Mouse (Mus musculus): ENCODE measurements around the gene Ablim1.
A peak's percentile ranks its signal among the peaks of the same experiment; 100 is the strongest.

Gene Ablim1

DNA sequence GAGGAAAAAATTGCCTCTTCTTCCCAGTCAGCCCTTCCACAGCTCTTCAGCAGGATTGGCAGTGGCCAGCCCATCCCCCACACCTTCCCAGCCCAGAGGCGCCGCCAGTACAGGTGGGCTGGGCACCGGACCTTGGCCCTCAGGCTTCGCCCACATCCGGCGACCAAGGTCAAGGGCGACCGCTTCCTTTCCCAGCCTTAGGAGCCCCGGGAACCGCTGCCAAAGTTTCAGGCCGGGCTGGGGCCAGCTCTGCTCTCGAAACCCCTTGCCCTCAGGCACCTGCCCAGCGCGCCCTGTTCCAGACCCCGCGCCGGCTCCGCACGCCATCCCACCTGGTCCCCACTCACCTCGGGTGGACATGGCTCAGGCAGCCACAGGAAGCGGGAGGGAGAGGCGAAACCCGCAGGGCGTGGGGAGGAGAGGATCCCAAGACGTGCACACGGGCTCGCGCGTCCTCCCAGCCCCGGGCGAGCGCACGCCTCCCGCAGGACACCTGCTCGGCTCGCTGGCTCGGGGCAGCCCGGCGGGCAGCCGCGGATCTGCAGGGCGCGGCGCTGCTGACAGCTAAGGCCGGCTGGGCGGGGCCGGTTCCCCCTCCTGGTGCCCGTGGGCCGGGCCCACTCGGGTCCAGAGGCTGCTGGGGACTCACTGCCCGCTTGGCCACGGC is at the start of gene Ablim1:
TSS of gene Ablim1 (minus strand) at position 574 of the 667 bp plus-strand sequence.
- DNase-seq (ENCODE audit: low spot score) = peak; percentile 72

DNA sequence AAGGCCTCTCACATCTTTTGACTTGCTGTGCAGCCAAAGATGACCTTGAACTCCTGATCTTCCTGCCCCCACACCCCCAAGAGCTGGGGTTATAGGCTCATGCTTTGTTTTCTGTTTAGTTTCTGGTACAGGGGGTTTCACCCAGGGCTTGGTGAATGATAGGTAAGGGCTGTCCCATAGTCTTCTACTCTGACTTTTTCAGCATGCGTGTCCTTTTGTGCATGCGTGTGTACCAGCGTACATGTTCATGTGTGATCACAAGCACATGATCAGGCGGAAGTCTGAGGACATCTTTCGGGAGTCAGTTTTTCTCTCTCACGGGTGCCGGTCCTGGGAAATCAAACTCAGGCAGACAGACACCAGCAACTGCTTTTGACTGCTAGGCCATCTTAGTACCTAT is 48.8 kb upstream of the Ablim1 start:
- DNase-seq (ENCODE audit: low spot score) = no peak

DNA sequence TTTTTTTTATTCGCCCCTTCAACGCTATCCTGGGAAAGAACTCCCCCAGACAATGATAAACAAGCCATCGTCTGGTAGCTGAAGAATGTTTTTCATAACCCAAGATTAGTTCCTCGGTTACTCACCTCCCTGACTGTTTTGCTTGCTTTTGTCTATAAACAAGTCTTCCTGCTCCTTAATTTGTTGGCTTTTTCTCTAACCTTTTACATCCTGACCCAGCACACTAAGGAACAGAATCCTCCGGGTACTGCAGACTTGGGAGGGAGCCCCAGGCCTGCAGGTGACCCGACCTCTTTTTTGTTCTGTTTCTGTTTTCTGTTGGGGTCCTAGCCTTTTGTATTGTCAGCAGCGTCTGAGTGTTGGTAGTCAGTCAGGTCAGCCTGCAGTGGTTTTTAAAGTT is 48.4 kb upstream of the Ablim1 start:
- DNase-seq (ENCODE audit: low spot score) = no peak

DNA sequence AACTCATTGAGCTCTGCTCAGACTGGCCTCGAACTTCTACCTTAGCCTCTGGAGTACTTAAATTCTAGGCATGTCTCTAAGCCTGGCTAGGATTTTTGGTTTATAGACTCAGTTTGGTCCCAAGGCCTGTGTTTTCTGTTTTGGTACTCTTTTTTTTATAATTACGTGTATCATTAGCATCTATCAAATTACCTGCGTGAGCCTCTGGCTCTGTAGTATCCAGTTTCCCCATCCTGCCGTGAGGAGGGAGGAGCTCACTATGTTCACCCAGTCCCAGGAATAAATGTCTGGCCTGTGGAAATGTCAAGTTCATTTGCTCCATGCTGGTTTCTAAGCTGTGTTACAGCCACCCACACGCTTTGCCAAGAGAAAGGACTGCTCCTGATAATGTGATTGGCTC is 47.9 kb upstream of the Ablim1 start:
- DNase-seq (ENCODE audit: low spot score) = no peak

DNA sequence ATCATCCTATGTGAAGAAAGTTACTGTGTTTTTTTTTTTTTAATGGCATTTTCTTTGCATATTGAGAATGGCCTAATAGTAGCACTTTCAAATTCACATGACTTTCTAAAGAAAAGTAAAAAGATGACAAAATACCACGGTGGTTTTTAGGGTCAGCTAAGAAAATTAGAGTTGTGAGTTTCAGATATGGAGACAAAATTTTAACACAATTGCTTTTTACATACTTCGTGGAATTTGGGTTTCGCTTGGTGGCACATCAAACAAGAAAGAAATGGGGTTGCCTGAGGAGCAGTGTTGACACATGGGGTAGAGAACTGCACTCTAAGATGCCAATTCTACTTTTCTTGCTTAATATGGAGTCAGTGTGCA is 47.2 kb upstream of the Ablim1 start:
- no peak for DNase-seq (ENCODE audit: low spot score)

DNA sequence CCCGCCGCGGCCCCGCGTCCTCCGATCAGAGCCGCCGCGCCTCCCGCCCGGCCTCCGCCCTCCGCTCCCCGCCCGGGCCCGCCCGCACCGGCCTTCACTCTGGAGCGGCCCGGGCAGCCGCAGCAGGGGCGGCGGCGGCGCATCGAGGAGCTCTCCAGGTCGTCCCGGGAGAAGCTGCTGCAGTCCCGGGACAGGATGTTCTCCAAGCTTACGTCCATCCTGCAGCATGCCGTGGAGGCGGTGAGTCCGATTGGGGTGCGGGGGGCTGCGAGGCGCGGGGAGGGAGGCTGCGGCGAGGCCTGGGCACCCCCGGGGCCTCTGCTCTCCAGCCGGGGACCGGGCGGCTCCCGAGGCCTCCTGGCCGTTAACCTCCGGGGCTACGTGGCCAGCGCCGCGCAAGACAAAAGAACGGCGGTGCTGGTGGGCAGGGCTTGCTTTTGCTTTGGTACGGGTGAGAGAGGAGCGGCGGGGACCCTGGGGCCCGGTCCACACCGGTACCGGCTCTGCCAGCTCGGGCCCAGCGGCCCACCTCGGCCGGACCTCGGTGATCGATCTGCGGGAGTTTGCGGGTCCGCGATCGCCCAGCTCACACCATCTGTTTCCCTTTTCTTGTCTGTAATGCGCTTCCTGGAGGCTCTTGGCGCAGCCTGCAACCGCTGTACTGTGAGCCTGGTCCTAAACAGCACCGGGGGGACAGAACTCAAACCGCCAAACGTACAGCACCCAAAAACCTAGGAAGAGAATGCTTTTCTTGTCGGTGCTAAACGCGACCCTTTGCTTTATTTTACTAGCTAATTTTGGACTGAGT is 46.6 kb upstream of the Ablim1 start:
- no peak for DNase-seq (ENCODE audit: low spot score)

DNA sequence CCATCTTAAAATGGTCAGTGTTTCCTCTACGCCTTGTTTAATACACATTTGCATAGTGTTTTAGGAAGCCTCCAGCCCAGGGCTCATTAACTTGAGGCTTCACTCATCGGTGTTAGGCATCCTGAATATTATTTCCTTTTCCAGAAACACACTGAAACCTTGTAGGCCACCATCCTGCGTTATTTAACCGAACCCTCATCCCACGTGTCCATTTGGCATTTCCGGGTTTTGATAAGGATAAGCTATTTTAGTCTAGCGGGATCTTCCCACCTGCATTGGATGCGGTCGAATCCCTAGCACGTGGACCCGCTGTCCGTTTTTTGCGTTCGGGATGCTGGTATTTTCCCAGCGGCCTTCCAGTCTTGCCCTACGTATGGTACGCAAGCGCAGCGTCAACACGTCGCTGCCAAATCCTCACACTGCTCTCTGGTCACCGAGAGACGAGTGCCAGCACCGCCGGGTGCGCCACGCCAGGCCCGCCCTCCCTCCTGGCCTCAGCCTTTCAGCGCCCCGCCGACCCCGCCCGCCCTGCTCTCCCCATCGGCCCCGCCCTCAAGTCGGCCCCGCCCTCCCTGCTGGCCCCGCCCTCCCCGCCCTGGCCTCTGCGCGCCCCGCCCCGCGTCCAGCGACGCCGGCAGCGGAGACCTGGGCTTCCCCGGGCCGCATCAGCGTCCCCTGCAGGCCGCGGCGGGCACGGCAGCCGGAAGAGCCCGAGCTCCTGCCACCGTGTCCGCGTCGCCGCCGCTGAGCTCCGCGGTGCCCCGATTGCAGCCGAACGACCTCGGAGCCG is 45.8 kb upstream of the Ablim1 start, which contains the start of gene Fam160b1:
TSS of gene Fam160b1 (plus strand) at position 340 of the 790 bp plus-strand sequence.
- peak; percentile 95 for DNase-seq (ENCODE audit: low spot score)

DNA sequence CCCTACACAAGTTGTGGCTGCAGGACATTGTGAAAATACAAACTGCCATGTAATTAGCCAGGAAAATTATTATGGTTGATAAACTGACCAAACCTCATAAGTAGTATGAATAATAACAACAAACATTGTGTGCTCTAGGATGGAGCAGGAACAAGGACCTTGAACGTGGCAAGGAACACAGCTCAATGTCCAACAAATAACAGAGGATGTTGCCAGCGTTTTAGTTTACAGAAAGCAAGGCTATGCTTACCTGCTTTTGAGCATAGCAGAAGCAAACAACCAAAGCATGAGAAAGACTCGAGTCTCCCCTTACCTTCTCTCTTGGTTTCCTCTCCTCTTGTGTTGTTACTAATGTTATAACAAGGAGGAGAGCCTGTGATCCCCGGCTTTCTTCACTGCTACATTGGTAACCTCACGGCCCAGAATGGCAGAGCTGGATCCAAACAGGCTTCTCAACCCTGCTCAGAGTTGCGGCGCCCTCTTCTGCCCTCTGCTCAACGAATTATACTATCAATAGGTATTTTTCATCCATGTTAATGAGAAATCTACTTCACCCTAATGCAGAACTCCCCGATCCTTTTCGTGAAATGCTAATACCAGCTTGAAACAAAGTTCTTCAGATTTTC is 45.1 kb upstream of the Ablim1 start:
- no peak for DNase-seq (ENCODE audit: low spot score)

DNA sequence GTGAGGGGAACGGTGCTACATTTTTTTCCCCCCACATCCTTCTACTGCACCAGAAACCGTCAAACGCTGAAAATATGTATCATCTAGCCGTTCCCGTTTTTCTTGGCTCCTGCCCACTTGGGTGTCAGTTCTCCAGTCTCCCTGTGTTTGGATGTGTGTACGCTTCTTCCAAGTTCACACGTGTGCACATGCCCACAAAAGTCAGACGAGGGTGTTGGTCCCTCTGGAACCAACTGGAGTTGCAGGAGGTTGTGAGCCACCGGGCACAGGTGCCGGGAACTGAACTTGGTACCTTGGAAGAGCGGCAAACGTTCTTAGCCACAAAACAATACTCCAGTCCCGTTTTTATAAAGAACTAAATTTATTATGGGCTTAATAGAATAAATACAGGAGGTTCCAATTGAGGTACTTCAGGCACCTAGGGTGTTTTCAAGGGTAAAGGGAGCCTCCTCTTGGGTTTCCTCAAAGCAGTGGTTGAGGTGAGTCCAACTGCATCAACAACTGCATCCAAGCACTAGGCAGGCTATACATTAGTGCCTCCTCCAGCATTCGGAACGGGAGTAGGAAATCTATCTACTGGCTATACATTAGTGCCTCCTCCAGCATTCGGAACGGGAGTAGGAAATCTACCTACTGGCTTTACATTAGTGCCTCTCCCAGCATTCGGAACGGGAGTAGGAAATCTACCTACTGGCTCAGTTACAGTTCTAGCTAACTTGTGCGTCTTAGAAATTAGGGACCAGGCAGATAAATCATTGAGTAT is 44.3 kb upstream of the Ablim1 start:
- no peak for DNase-seq (ENCODE audit: low spot score)

DNA sequence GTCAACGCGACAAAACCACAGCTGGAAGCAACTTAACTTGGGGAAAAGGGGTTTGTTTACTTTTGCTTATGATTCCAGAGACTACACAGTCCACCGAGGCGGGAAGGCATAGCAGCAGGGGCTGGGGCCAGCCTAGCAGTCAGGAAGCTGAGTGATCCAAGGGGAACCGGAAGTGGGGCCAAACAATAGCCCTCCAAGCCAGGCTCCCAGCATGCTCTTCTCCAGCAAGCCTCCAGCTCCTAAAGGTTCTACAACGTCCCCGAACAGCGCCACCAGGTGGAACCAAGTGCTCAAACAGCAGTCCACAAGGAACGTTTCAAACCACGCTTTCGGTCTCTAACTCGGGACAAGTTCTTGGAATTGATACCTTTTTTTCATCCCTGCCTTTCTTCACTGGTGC is 43.6 kb upstream of the Ablim1 start:
- peak; percentile 83 for DNase-seq (ENCODE audit: low spot score)

DNA sequence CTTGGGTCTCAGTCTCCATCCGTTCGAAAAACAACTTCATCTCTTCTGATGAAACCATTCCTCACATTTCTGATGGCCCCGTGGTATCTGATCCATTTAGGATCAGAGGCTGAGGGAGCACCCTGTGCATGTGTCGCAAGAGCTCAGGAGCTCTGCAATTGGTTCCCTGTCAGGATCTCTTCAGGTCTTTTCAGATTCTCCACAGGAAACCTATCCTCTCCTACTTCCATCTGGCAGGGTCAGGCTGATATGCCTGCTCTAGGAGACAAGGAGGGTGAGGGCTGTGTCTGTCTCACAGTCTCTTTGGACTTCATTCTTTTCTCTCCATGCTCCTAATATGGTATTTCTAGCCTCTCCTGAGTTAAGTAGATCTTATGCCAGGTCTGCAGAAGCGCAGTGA is 43.1 kb upstream of the Ablim1 start:
- DNase-seq (ENCODE audit: low spot score) = no peak

DNA sequence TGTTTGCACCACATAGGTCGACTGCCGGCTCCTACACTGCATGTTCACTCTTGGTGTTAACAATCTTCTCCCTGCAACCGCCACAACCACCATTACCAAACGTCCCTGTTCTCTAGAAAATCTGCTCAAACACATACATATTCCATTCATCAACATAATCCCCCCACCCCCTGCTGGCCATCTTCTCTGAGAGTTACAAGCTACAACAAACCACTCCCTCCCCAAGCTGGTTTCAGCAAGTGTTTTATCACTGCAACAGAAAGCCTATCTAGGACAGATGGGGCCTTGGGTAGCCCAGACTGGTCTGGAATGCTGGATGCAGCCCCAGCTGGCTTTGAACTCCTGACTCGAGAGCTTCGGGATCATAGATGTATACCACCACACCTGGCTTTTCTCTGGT is 42.5 kb upstream of the Ablim1 start:
- DNase-seq (ENCODE audit: low spot score) = no peak

DNA sequence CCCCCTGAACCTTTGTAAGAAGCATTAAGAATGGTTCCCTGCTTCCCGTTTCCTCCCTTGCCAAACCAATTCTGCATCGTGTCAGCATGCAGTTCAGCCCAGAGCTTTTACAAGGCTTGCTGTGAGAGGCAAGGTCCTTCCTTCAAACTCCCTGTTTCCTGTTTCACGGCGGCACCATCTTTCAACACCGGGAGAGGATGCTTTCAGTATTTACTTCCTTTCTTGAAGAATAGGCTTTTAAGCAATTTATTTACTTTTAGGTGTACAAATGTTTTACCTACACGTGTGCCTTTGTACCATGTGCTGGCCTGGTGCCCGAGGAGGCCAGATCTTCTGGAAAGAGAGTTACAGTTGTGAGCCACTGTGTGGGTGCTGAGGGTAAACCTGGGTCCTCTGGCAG is 41.6 kb upstream of the Ablim1 start:
- DNase-seq (ENCODE audit: low spot score) = no peak

DNA sequence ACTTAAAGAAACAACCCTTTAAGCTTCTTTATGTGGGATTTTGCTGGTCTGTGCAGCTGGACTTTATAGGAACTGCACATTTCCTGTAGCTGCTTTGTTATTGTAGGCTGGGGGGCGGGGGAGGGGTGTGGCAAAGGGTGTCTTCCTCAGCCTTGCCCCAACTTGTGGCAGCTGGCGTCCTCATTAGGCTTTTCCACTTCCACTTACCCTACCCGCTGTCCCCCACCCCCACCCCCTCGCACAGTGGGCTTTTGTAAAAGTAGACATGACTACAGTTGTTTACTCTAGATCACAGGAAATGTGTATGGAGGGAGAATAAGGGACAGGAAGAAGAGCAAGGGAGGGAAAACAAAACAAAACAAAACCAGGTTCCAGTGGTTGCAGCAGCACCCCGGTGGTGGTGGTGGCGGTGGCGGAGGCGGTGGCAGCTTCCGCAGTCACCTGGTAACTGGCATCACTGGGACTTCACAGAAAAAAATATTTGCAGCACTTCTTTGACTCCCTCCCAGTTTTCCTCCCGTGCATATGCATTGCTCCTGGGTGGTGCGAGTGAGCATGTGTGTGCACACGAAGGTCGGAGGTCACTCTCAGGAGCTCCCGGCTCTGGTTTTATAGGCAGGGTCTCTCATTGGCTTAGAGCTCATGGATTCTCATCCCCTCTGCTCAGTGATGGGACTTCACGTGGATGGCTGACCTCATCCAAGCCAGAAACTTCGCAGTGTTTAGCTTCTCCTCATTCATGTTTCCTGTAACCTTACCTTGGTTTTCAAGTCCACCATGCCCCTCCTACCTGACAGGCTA is 40.9 kb upstream of the Ablim1 start:
- DNase-seq (ENCODE audit: low spot score) = no peak

DNA sequence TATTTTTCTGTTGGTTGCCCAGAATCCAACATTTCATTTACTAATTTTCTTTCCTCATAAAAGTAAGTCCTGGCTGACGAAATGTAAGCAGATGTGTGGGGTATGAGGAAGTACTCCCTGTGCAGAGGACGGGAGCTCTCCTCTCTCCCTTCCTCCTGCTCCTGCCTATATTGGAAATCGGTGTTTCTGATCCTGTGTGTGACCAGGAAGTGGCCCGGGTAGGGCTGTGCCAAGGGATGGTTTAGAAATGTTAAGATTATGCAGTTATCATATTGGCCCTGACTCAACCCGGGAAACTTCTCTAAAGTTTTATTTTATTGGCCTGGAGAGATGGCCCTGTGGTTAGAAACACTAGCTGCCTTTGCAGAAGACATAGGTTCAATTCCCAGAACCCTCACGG is 40.0 kb upstream of the Ablim1 start:
- no peak for DNase-seq (ENCODE audit: low spot score)

DNA sequence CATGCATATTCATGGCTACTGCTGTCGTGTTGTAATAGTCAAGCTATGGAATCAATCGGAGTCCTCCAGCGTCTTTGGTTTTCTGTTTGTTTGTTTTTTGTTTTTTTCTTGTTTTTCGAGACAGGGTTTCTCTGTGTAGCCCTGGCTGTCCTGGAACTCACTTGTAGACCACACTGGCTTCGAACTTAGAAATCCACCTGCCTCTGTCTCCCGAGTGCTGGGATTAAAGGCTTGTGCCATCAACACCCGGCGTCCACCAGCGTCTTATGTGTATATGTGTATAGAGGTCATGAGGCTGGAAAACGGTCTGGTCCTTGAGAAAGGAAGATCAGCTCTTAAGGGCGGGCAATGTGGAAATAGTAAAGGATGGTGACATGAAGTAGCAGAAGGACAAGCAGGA is 39.3 kb upstream of the Ablim1 start:
- no peak for DNase-seq (ENCODE audit: low spot score)

DNA sequence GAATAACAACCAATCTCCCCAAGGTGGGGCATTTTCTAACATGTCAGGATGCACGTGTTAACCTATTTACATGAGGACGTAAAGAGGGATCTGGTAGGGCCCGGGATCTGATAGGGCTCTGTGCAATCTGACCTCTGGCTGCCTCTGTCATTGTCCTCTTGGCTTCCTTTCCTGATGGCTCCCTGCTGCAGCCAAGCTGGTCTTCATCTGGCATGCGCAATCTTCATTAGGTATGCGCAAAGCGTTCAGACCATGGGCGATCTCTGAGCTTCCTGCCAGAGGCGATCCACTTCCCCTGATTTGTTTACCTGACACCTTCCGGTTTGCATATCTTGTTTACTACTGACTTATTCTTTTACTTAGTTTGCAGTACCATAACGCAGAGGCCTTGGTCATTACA is 38.5 kb upstream of the Ablim1 start:
- no peak for DNase-seq (ENCODE audit: low spot score)

DNA sequence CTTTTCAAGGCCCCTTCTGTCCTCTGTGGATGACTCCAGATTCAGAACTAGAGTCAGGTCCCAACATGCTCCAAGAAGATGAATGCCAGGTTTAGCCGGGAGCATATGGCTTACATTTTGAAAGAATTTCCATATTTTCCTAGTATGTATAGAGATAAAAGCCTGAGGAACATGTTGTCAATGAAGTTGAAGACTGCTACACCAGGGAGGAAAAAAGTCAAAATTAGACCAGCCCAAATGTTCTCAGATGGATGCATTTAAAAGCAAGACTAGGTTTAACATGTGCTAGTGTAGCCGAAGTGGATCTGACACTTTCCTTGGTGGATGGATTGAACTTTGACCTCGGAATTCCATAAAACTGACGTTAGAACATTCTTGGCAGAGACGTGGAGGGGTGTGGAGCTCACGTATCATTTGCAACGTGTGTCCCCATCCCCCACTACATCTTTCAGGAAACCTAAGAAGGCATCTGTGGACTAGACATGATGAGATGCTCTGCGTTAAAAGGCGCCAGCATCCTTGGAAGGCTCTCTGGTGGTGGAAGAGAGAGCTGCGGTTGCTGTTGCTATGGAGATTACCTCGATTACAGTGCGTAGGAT is 37.7 kb upstream of the Ablim1 start:
- DNase-seq (ENCODE audit: low spot score) = no peak

DNA sequence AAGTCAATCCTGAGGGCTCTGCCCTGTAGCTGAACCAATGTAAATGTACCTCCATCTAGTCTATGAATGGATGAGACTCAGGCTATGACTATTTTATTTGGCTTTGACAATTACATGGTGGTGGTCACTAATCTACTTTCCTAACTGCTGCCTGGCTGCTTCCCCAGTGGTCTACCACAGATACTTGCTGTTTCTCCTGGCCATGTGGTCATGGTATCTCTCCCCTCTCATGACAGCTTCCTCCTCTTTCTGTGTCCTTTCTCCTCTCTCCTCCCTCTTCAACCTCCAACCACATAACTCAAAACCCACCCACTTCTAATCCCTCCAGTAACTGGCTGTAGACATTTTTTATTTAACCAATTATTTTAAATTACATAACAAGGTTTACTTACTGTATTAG is 34.4 kb upstream of the Ablim1 start:
- no peak for DNase-seq (ENCODE audit: low spot score)

DNA sequence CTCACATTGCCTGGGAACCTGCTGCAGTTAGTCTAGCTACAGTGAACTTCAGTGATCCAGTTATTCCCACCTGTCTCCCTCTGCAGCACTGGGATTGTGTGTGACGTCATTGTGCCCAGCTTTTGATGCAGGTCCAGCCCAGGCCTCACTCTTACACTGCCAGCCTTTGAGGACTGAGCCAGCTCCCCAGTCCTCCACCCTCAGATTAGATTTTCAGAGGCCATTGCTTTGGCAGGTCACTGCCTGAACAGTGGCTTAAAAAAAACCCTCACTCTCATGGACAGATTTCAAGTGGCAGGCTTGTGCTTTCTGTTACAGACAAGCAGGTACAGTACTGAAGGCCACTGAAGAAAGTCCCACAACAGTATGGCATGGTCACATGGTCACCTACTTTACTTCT is 30.0 kb upstream of the Ablim1 start:
- DNase-seq (ENCODE audit: low spot score) = no peak

All from testis, postnatal 10 days (tissue).